Mouse (Mus musculus): ENCODE results near the gene Olfr593. TPM values are rescaled to one million over a fixed set of nuclear protein-coding genes. Genes with fewer than 3 reads are reported as not detected.

The Olfr593 gene
- not detected for total RNA-seq (2023)

DNA sequence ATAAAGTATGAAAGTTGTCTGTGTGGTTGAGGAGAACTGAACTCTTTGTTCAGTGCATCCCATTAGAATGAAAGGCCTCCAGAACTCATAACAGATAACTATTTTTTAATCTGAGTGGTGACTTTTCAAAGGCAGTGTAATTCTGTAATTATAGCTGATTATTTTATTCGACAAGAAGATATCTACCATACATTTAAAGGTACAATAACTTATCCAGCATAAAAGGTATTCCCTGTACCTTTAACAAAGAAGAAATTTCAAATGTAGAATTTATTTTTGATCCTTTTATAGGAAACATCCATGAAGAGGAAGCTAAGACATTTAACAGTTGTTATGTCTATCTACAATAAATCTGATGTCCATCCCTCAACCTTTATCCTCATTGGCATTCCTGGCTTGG, at the start of gene Olfr593:
Gene Olfr593, plus strand, starts transcription at position 301 of the 400 bp plus-strand sequence.

DNA sequence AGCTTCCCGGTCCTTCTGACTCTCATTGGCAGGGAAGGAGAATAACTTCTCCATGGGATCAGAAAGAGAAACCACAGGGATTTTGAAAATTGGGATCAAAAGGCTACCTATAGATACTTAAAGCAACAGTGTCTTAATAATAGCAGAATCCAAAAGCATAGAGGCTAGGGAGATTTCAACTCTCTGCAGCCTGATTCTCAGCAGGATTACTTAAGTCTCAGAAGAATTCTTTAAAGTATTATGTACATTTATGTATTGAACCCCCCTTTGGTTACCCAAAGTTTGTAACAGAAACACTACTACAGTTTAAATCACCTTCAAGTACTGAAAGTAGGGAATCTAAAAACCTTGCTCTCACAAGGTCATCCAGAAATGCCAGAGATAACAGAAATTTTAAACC, 33.4 kb upstream of the Olfr593 start, which contains the start of gene Olfr591:
Gene Olfr591, minus strand, starts transcription at position 101 of the 400 bp plus-strand sequence.

DNA sequence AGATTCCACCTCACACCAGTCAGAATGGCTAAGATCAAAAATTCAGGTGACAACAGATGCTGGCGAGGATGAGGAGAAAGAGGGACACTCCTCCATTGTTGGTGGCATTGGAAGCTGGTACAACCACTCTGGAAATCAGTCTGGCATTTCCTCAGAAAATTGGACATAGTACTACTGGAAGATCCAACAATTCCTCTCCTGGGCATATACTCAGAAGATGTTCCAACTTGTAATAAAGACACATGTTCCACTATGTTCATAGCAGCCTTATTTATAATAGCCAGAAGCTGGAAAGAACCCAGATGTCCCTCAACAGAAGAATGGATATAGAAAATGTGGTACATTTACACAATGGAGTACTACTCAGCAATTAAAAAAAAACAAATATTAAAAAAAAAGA, 27.2 kb upstream of the Olfr593 start, which contains the start of gene Olfr592:
Gene Olfr592, plus strand, starts transcription at position 301 of the 400 bp plus-strand sequence.

DNA sequence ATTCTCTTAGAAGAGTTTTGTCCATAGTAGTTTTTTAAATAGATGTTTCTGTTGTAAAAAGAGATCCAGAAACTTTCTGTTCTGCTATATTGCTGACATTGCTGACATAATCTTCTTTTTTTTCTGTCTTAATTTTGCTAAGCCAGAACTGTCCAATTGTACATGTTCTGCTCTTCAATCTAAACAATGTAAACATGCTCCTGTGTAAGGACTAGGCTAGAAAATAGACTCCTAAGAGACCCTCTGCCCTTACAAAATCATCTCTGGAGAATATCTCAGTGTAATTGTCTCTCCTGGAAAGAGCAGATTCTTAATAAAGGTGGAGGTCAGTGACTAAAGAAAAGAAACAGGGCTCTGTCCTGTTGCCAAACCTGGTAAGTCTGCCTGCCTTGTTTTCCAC, 5.0 kb downstream of the Olfr593 start, which contains the start of gene Olfr594:
Gene Olfr594, plus strand, starts transcription at position 301 of the 400 bp plus-strand sequence.

DNA sequence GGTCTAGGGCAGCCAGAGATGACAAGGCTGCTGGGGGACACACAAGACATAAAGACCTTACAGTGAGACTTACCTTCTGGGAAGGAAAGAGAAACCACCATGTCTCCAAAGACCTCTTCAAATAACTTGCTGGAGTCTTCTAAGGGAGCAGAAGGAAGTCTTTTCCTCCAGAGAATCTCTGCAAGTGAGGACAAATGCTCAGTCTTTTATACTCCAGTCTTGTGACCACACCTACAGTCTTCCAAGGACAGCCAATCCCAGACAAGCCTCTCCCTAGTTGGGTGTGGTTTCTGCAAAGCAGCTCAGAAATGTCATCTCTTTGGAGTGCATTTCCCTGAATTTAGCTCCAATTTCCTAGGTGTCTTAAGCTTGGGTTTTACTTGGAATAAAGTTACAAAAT, 40.7 kb downstream of the Olfr593 start, which contains the start of gene Usp17ld:
Gene Usp17ld, minus strand, starts transcription at position 101 of the 400 bp plus-strand sequence.

Other genes with a start within 250 kb of the Olfr593 start
- gene Olfr576, start 249.2 kb upstream of the Olfr593 start, total RNA-seq (2023), result not detected
- gene Olfr577, start 235.9 kb upstream of the Olfr593 start, total RNA-seq (2023), result not detected
- gene Olfr578, start 222.5 kb upstream of the Olfr593 start, total RNA-seq (2023), result not detected
- not detected for gene Olfr582, start 173.8 kb upstream of the Olfr593 start, total RNA-seq (2023)
- gene Olfr583, start 160.6 kb upstream of the Olfr593 start, total RNA-seq (2023), result not detected
- not detected for gene Olfr584, start 130.0 kb upstream of the Olfr593 start, total RNA-seq (2023)
- gene Olfr585, start 114.1 kb upstream of the Olfr593 start, total RNA-seq (2023), result not detected
- not detected for gene Olfr586, start 86.2 kb upstream of the Olfr593 start, total RNA-seq (2023)
- not detected for gene Olfr588-ps1, start 71.0 kb upstream of the Olfr593 start, total RNA-seq (2023)
- not detected for gene Olfr589, start 55.5 kb upstream of the Olfr593 start, total RNA-seq (2023)
- gene Olfr591, start 33.5 kb upstream of the Olfr593 start, total RNA-seq (2023), result not detected
- gene Olfr592, start 27.1 kb upstream of the Olfr593 start, total RNA-seq (2023), result not detected
- gene Olfr594, start 5.1 kb downstream of the Olfr593 start, total RNA-seq (2023), result not detected
- not detected for gene Usp17ld, start 40.6 kb downstream of the Olfr593 start, total RNA-seq (2023)
- gene Olfr596, start 93.8 kb downstream of the Olfr593 start, total RNA-seq (2023), result not detected
- not detected for gene Olfr597, start 104.5 kb downstream of the Olfr593 start, total RNA-seq (2023)
- gene Olfr598, start 111.7 kb downstream of the Olfr593 start, total RNA-seq (2023), result not detected
- gene Olfr599, start 124.1 kb downstream of the Olfr593 start, total RNA-seq (2023), result not detected
- not detected for gene Olfr600, start 137.8 kb downstream of the Olfr593 start, total RNA-seq (2023)
- gene Olfr601, start 150.8 kb downstream of the Olfr593 start, total RNA-seq (2023), result not detected
- not detected for gene Olfr603, start 174.3 kb downstream of the Olfr593 start, total RNA-seq (2023)
- not detected for gene Usp17lc, start 203.2 kb downstream of the Olfr593 start, total RNA-seq (2023)
- not detected for gene Olfr605, start 233.6 kb downstream of the Olfr593 start, total RNA-seq (2023)
- gene Olfr606, start 237.2 kb downstream of the Olfr593 start, total RNA-seq (2023), result not detected

All from T-cell, adult 66 days (primary cell).